Mouse (Mus musculus) gastrocnemius, adult 8-10 months (tissue): Measurements from ENCODE around the gene Pts. TPM values are rescaled to one million over a fixed set of nuclear protein-coding genes. Genes with fewer than 3 reads are reported as not detected.

Source experiments
- DNase-seq, 2 experiments: peaks; one replicate each; pipeline ENCODE4 v3.0.0; 2022; ENCODE audit warnings: low spot score in 2 of 2
- total RNA-seq, 4 experiments: library from RNA; stranded (reverse); gene quantifications; 2 replicates each; pipeline ENCODE4 v1.2.4; 2022

Gene Pts
- total RNA-seq, 4 experiments from 2014 or later: 10.1 to 13.7 (median 11.7) TPM

DNA sequence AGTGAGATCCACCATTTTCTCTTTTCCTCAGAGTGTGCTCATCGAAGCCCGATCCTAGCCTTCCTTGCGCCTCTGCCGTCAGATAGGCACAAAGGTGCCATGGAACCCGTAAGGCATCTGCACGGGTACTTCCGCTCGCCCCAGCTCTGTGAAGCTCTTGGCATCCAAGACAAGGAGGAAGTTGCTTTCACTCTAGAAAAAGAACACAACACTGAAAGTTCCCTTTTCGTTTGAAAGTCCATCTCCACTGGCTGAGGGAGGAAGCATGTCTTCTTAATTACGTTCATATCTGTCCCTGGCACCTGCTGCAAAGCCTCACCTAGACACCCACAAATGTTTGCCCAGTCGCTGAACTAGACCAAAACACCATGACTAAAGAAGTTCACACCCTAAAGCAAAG lies 4.8 kb upstream of the Pts start:
- no peak for DNase-seq

DNA sequence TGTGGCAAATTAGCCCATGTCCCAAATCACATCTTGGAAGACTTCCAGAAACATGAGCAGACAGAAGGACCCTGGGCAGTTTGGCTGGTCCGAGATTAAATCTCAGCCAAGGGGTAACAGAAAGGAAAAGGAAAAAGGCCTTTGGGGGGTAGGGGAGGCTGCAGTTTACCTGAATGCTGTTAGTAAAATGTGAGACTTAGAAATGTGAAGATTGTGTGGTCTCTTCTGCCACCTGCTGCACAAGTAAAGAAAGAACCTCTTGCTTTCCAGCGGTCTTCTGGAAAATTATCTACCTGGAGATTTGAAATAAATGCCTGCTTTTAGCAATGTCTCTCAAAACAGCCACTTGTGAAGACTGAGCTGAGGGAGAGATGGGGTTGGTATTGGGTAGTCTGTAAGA lies 2.4 kb upstream of the Pts start:
- DNase-seq: no peak

DNA sequence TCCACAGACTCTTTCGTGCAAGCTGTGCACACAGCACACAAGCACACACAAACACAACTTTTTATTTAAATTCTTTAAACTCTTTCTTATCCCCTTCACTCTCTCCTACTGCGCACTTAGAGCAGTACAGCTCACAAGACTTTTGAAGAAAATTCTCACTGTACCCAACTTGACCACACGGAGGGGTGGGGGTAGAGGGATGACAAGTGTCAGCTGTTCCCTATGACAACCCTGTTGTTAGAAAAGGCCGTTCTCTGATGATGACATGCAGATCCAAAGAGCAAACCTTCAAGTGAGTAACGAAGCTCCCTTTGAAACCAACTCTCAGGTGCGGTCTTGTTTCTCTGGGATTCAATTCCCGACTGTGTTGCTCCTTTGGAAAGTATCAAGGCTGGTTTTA lies 664 bp downstream of the Pts start:
- DNase-seq: no peak

DNA sequence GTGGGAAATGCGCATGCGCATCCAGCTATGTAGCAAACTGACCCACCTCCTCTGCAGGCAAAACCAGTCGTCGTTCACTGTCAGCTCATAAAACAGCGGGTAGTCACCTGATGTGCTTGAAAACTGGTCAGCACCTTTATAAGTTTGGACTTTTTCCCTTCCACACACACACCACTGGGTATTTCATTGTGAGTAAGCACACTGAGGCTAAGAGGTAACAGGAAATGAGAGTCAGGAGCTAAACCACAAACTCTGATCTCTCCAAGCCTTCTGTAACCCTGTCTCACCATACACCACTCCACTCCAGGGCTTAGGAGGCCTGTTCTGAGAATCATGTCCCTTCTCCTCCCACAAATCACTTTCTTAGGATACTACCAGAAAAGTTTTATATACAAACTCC lies 2.9 kb downstream of the Pts start:
- no peak for DNase-seq

DNA sequence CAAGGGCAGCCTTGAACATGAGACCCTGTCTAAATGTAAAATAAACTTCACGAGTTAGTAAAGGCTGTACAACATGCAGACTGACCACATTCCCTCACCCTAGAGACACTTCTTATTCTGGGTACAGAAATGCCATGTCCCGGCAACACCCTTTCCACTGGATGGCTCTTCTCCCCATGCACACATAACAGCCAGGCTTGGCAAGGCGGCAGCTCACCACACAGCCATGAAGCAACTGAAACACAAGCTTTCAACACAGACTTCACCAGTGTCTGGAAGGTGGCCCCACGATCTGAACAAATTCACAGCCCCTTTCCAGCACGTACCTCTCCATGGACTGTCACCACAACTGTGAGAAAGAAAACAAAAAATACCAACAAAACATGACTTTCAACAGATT lies 3.6 kb downstream of the Pts start:
- DNase-seq: no peak

DNA sequence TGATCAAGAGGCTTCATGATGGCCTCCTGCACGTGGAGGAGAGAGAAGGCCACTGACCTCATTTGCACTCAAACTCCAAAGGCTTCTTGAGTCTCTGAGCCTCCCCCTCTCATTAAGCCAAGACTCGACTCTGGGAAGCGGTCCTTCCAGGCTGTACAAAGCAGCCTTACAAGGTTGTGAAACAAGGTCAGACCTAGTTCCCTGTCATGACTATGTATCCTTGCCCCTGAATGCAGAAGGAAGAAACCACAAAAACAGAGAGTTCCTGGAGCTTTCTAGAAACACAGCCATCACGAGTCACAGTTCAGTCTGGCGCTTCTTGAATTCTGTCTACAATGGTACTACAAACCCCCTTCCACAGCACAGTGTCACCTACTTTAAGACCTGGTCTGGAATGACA lies 6.0 kb downstream of the Pts start:
- DNase-seq: no peak

DNA sequence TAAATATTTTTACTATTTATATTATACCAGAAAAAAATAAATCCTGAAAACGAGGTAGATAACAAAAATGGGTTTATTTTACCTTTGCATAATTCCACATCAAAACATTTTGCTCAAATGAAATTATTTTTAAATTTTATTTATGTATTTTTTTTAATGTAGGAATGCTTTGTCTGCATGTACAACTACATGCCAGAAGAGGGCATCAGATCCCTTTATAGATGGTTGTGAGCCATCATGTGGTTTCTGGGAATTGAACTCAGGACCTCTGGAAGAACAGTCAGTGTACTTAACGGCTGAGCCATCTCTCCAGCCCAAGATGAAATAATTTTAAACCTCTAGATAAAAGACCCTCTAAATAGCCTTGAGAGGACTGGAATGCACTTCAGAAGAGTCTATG lies 7.0 kb downstream of the Pts start:
- DNase-seq: no peak

DNA sequence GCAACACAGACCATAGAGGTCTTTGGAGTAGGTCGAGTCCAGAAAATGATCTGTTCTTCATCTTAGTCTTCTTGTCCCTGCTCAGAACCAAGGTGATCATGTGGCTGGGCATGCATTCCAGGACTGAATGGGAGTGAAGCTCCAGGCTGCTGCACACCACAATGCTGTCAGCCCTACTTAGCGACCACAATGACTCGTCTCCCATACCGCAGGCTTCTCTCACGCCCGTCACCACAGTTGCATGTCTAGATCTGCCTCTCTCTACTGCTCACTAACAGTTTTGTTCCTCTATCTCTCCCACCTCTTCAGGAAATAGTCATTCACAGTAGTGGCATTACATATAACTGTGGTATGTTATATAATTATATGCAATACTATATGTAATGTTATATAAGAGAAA lies 7.8 kb downstream of the Pts start:
- DNase-seq: no peak

DNA sequence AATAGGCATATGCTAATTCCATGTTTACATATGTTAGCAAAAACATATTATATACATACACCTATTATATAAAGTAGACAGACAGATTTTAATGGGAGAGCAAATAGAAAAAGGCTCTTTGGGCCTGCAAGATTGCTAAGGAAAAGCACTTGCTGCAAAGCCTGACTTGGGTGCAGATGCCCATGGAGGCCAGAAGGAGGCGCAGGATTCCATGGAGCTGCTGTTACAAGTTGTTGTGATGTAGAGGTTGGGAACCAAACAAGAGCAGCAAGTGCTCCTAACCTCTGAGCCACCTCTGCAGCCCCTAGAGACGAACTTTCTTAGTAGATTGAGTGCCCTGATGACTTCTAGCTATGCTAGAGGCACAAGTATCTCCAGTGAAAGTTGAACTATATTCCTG lies 9.7 kb downstream of the Pts start:
- DNase-seq: no peak

DNA sequence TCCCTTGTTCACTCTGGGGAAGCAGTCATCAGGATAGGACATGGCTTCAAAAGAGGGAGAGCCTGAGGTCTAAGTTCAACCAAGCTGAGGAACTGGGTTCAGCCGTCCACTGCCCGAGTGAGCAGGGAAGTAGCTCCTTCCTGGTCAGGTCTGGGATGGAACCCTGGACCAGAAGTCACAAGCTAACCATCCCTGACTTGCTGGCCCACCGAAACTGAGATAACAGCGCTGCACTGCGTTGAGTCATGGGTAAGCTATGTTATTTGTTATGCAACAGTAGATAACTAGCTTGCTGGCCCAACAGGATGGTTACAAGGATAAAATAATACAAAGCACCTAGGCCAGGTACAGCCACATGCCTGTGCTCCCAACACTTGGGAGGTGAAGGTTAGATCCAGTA lies 13.1 kb downstream of the Pts start:
- DNase-seq: no peak

DNA sequence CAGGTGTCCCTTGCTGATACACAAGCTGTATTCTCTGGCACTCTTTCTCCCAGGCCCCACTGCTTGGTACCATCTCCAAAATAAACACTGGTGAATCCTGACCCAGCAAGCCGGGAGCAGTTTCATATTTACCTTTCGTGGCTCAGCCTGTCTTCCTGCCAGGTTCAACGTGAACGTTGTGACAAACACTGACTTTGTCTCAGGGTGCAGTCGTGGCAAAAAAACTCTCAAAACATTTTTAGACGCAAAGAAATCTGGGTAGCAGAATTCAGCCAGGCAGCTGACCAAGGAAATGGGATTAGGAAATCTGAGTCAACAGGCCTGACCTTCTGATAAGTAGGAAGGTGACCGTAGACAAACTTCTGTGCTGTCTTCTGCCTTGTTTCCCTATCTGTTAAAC lies 21.0 kb downstream of the Pts start:
- DNase-seq: no peak

DNA sequence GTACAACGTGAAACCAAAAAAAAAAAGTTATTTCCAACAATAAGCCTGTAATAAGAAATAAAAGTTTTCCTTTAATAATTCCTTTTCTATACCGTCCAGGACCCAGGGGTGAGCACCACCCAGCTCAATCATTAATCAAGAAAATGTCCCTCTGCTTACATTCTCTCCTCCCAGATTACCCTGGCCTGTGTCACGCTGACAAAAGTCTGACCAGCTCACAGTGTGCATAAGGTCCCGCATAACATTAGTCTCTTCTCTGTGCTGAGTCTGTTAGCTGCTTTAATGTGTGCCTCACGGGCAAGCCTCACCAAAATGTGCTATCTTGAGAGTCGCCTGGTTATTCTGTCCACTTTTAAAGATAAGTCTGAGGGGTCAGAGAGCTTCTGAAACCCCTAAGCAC lies 23.1 kb downstream of the Pts start:
- DNase-seq: no peak

DNA sequence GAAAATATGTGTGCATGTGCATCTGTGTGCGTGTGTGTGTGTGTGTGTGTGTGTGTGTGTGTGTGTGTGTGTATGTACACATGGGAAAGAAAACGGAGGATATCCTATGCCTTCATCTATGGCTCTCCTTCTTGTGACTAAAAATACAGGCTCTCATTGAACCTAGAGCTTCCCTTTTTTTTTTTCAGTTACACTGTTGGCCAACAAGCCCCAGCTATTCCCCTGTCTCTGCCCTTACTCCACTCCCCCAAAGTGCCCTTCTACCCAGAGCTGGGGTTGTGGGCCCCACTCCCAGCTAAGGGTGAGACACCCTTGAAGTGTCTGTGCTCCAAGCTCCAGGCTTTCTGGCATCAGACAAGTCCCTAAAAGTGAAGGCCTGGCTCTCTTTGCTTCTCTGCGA lies 25.6 kb downstream of the Pts start:
- DNase-seq: no peak

DNA sequence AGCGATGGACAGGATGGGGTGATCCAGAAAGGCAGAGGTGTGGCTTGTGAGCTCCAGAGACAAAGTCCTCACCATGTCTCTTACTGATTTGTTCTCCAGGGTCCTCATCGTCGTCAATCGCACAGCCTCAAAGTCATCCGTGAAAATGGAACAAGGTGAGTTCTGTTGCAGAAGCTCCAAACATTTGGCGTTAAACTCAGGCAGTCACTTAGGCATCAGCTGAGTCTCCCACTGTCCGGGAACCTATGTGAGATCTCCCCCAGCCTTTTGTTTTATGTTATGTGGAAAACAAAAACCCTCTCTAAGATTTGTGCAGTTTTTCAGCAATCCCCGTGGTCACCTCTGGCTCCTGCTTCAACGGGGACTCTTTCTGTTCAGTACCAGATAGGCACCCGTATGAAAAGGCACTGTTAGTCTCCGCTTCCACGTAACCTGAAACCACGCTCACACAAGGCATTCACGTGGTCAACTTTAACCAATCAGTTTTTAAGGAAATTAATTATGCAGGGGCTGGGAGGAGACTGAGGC lies 27.5 kb downstream of the Pts start:
- DNase-seq: no peak

DNA sequence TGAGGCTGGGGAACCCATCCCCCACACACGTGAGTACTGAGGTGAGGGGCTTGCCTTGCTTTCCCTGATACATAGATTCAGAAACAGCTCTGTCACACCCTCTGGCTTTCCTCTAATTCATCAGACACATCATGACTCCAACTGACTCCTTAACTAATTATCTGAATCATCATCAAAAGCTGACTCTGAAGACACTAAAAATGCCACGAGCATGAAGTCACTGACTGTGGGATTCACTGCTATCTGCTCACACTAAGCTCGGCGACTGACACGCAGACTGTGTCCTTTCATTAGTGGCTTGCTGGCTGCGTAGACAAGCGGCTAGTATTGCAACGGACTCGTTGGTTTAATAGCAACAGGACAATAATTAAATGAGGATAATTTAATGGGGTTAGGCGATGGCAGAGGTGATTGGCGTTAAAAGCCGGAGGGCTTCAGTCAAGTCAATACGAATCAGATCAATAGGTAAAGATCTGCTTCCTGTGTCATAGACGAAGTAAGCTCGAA lies 28.0 kb downstream of the Pts start:
- DNase-seq: no peak

DNA sequence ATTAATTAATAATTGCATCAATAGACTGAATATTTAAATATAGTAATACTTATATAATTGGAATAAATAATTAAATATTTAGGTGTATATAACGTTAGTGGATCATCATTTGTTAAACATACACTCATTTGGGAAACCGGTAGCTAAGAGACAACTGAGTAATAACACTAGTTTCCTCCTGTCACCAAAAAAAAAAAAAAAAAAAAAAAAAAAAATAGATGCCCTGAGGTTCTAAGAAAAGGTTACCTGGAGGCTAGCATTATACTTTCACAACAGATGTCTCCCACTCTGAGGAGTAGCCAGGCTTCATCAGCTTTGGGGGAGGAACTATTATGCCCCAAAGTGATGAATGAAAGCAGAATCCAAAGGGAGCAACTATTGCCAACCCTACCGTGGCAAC lies 28.7 kb downstream of the Pts start:
- DNase-seq: no peak

DNA sequence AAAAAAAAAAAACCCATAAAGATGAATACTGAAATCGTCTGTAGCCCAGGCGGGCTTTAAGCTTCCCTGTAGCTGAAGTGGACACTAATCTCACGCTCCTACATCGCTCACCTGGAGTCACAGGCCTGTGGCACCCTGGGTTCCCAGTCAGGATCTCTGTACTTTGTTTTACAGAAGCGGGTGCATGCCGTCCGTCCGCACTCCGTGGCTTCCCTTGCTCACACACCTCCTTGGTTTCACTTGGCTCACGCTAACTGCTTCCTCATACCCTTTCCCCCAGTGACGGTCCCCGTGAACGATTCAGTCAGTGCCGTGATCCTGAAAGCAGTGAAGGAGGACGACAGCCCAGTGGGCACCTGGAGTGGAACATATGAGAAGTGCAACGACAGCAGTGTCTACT lies 29.7 kb downstream of the Pts start:
- DNase-seq: no peak

DNA sequence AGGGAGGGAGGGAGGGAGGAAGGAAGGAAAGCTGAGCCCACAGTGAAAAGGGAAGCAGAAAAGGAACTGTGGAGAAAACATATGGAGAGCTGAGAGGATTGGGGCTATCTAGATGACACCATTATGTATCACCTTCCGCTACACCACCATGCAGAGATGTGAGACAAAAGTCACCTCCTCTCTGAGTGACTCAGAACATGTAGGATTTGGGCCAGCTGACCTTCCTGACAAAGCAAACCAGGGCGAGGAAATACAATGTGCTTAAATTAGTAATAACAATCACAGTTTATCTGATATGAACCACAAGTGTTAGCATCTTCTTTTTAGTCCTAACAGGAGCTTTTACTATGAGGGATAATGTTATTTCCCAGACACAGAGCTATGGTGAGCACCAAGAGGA lies 31.0 kb downstream of the Pts start:
- DNase-seq: no peak

DNA sequence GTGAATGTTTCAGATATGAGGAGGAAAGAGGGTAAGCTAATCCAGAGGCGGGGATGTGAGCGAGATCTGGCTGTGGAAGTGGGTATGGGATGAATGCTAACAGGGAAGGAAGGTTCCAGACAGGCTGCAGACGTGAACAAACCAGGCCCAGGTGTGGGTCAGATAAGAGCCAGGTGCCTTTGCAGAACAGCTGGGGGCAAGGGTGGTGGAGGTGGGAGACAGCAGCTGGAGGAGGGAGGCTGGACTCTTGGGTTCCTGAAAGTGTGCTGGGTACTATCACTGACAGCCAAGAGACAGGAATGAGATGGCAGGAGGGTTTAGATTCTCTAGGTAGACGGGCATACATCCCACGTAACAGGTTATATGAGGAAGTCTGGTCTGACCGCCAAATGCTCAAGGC lies 31.4 kb downstream of the Pts start:
- no peak for DNase-seq

DNA sequence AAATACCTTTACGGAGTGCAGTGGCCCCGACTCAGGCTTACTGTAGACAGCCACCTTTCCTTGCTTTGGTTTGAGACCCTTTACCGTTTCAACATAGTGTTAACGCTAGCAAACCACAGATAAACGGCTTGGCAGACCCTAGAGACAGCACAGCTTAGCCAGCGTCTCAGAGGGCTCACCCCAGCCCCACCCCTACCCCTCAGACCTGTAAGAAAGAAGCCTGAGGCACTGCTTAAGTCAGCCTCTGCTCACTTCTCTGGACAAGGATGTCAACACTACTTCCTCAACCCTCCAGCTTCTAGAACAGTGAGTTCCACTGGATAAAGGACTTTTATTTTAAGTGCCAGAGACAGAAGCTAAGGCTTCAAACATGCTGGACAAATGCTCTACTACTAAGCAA lies 32.0 kb downstream of the Pts start:
- no peak for DNase-seq

DNA sequence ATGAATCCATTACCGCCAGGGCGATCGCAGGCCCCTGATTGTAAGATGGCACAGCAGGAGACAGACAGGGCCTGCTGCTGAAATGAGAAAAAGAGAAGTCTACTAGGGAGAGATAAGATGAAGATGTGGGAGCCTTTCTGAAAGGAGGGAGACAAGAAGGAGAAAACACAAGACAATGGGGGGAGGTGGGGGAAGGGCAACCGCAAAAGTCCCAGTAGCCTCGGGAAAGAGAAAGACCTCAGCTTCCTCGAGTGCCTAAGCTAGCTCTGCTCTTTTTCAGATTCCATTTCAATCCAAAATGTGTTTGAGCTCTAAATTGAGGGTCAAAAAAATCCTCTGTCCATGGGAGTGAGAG lies 32.4 kb downstream of the Pts start:
- DNase-seq: no peak

DNA sequence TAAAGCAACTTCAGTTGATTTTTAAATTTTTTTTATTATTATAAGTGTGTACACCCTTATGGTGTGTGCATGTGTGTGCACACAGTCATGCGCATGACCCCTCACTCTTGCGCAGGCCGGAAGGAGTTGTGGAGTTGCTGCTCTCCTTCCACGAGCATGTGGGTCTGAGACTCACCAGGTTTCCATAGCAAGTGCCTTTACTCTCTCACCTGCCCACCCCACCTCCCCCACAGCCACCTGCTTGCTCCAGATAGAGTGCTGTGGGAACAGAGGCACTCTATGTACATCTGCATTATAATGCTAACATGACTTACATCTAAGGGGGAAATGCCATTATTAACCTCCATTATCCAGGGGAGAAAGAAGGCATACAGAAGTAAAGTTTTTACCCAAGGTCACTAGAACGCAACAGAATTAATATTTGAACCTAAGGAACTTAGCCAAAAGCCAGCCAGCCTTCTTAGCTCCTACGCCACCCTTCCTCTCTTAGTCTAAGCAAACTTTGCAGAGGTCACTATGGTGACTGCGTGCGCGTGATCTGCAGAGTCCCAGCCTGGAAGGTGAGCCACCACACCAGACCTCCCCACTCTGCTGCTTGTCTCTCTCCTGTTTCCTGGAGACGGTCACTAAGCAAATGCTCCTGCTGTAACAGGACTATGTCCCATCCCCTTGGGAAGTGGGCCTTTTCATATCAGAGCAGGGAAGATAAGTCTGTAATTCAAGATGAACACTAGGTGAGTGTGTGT lies 32.9 kb downstream of the Pts start:
- DNase-seq: no peak

DNA sequence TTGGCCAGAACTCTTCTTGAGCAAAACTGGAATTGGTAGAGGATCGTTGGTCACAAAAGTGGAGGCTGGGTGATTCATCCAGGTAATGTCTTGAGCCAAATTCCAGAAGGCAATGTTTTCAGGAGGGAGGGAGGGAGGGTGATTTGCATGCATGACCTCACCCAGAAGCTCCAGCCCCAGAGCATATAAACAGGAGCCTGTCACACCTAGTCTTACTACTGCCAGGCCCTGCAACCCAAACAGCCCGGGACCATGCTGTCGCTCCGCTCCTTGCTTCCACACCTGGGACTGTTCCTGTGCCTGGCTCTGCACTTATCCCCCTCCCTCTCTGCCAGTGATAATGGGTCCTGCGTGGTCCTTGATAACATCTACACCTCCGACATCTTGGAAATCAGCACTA lies 34.2 kb downstream of the Pts start, which contains the start of gene Plet1:
Gene Plet1 (plus strand): TSS at position 215 of the 400 bp plus-strand sequence.
- DNase-seq: no peak

DNA sequence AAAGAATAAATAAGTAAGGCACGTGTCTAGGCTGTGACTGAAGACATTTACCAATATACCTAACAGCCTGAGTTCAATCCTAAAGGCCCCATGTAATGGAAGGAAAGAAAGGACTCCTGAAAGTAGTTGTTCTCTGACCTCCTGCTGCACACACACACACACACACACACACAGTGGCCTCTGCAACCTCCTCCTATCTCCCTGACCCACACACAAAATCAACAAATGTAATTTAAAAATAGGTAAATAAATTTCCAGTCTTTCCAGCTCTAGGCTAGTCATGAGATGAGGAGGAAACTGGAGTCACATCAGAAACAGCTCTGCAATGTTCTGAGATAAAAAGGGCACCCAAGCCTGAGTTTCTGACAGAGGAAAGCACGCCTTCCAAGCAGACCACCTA lies 34.7 kb downstream of the Pts start:
- DNase-seq: no peak
